Mouse (Mus musculus) thymus, postnatal 10 days (tissue): ENCODE results near the gene Ngf.

ENCODE experiments used
- DNase-seq, 2 experiments: peaks; one replicate each; pipeline ENCODE4 v3.0.0; 2021; ENCODE audit warnings: low spot score in 2 of 2

Ngf gene

DNA sequence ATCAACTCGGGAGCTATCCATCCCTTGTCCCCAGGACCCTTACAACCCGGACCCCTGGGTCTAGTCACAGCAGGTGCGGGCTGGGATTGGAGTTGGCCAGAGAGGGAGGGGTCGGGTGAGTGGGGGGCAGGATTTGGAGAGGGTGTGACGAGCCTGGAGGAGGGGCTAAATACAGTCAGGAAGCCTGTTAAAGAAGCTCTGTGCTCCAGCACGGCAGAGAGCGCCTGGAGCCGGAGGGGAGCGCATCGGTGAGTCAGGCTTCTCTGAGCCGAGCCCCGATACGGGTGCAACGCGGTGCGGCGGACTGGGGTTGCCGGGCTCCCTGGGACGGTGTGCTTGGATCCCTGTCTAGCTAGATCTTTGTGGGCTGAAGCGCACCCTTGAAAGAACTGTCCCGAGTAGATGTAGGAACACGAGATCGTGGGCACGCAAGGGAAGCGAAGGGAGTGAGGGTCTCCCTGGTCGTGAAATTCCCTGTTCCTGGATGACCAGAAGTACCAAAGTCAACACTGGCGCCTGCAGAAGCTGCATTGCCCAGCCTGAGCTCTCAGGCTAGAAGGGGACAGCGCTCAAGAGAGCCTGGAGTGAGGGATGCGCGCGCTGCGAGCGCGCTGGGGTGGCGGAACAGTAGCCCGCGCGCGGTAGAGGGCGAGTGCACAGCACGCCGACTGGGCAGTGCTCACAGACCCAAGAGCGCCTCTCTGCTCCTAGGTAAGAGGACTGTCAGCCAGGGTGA, at the start of gene Ngf:
TSS of gene Ngf (plus strand) at position 207 of the 736 bp plus-strand sequence.
- DNase-seq: no peak

DNA sequence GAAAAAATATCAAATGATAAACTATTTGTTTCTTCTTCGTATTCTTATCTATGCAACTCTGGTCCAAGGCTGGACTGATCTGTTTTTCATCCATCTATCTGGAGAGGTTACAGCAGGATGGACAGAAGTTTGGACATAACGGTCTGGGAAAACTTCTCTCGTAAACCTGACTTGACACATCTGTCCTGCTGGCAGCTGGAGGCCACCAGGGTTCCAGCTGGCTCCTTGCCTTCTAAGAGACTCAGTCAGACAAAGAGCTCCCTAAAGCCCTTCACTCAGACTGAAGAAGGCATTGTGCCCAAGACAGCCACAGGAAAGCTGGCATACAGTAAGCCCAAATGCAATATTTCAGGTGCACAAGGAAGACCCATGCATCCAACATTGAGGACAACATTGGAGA, 24.2 kb upstream of the Ngf start:
- no peak for DNase-seq

DNA sequence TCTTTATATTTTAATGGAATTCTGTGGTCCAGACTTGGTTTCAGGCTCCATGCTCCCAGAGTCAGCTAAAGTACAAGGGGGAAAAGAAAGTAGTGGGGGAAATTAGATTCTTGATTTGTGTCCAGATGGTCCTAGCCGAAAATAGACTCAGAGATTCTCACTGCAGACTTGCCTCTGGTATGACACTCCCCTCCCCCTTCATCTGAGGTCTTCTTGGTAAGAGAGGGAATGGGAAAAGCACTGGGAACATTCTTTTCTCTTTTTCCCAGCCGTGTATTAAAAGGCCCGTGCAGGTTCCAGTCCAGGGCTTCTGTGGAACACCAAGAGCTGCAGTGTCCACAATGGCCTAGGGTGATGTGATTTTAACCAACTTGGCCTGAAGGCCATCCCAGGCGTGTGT, 23.0 kb upstream of the Ngf start:
- DNase-seq: no peak

DNA sequence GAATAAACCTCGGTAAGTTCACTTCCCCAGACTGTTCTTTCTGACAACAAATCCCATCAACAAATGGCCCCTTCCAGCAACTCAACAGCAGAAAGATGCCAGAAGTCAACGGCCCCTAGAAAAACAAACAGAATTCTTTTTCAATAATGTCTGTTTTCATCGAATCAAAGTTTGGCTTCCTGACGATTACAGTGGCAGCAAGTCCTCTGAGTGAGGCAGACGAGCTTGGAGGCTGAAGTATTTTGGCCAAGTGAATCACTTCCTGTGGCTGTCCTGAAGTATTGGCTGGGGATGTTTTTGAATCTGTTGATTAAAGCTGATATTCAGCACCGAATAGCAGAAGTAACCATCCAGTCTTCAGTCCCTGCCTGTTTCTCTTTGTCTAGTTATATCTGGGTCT, 15.2 kb upstream of the Ngf start:
- no peak for DNase-seq

DNA sequence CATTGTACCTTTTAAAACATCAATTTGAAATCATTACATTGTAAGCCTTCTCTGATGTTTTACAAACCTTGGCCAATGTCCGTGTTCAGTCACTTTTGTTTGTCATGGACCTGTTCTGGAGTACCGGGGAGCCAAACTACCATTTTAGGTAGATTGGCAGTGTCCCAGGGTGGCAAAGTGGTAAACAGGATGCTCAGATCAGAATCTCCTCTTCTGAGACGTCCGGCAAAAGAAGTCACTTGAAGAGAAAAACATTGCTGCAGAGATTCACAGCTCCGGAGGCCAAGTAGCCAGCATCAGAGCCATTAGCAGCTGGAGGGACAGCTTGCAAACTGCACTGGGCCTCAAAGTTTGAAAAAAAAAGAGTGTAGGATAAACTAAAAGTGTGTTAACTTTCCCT, 9.2 kb upstream of the Ngf start:
- no peak for DNase-seq

DNA sequence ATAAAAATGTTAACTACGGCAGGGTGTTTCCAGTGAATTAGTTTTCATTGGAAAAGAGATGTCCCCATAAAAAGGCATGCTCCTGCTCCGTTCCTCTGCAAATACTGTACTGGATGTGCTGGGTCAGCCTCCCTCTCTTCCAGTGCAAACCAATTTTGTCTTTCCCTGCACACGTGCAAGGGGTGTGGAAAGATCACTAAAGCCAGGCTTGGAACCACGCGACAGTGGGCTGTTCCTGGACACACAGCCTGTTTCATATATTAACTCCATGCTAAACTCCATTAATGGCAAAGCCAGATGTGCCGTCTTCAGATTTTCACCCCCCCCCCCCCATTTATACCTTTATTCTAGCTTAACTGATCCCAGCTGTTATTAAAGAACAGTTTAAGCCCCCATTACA, 8.7 kb upstream of the Ngf start:
- no peak for DNase-seq

DNA sequence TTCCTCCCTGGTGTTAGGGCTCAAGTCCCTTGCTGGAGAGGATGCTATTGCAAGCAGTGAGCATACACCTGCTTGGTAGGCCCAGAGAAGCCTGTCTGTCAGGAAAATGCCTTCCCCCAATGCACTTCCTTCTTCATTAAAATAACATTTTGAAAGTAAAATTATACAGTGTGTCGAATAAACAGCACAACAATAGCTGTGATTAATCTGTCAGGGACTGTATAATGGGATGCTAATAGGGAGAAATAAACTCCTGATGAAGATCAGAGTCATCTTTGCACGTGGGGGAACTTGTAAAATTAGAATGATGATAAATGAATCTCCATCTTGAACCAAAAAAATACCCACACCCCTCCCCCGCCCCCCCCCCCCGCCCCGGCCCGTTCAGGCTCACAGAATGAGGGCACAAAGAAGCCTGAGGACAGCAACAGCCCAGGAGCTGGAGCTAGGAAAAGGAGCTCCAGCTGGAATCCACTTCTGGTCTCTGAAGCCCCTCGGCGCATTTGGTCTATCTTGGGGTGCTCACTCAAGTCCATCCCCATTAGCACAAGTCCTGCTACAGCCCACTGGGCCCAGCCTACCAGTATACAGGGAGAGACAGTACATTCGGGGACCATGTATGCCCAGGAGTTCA, 6.9 kb upstream of the Ngf start:
- DNase-seq: no peak

DNA sequence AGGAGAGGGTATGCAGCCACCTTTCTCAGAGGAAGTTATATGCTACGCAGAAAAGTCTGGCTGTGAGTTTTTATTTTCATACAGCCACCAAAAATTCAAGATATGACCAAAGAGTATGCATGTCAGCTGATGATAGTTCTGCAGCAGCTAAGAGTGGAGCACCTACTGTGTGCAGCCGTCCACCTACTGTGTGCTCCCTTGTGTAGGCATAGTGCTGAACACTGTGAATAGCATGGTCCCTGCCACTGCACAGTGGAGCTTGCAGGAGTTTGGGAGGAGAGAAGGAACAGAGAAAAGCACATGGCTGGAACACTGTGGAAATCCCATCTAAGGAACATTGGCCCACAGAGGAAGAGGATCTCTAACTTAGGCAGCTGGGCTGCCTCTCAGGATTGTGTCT, 6.4 kb upstream of the Ngf start:
- DNase-seq: no peak

DNA sequence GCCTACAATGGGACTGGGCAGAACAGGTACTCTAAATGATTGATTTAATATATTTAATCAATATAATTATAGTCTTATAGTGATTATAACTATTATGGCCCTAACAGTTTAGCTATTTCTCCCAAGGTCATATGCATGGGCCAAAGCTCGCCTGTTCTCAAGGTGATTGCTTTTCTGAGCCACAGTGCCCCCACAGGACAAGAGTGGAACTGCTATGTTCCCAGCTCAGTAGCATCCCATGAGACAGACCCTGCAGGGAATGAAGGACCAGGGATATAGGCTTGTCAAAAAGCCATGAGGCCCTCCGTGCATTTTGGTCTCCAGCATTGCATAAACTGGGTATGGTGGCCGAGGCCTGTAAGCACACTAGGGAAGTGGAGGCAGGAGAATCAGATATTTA, 3.1 kb upstream of the Ngf start:
- peak in 1 of 2 experiments; percentile 11 for DNase-seq

DNA sequence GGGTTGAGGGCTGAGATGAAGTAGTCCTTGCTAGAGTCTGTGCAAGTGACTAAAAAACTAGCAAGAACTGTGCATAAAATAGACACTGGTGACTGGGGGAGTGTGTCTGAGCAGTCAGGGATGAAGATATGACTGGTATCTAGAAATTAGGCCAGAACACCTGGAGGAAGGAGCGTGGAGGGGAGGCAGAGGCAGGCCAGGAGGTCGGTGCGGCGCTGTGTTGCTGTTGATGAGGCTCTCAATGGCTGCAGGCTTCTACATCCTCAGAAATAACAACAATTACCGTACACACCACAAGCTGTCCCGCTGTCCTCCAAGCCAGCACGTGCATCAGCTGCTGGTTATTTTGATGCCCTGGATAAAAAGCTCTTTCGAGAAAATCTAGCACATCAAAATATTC, 2.6 kb upstream of the Ngf start:
- DNase-seq: no peak

DNA sequence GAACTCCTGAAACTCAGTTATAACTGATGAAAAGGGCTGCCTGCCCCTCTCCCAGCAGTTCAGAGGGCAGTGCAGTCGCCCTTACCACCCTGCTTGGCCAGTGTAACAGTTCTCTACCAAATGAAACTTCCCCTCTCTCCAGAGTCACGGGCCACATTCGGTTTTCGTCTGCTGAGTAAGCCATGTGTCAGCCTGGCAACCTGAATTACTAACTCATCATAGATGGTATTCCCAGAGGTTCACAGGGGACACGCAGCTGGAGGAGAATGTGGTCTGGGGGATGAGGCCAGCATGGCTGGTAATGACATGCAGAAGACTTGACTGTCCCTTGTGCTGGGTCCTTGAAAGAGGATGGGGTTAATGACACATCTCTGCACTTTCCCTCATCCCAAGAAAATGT, 1.5 kb downstream of the Ngf start:
- no peak for DNase-seq

DNA sequence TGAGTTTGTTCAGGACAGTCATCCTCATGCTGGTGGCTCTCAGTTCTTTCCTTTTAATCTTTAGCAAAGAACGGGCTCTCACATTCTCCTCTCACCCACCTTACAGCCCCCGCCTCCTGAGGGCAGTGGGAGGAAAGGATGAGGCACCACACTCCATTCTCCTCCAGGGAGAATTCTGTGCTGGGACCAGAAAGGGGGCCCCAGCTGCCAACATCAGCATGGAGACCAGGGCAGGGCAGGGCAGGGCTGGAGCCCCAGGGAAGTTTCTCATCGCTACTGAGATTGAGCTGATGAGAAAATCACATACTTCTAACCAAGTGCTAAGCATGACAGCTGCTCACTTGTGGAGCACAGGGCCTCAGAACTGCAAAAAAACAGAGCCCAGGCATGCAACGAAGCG, 2.1 kb downstream of the Ngf start:
- no peak for DNase-seq

DNA sequence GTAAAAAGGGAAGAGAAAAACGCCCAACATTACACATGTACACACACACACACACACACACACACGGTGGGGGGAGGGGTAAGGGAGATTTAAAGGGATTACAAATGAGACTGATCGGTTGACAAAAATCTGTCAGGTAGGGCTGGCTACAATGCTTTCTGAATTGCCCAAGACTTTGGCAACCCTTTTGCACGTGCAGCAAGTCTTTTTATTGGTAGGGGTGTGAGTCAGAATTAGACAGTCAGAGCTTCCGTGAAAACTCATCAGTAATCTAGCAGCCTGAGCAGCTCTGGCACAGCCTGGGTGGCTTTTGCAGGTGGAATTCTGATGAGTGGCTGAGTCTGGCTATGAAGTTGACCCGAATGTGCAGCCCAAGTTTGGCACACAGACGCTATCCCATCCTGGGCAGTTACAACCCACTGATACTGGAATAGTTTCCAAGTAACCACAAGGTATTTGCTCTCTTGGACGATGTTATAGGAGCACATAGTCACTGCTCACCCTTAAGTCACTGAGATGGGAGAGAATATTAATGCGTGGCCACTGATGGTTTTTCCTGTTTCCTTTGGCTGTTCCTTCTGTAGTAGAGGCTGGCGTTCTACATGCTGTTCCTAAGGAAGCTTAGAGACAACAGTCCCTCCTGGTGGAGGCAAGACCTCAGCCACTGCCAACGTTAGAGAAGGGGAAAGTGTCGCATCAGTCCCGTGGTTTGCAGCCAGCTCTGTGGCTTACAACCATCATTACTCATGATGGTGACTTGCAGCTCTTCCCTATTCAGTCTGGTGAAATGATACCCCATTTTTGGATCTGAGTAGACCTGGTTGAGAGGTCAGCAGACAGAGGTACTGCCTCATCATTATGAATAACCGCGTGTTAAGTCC, 4.8 kb downstream of the Ngf start:
- no peak for DNase-seq

DNA sequence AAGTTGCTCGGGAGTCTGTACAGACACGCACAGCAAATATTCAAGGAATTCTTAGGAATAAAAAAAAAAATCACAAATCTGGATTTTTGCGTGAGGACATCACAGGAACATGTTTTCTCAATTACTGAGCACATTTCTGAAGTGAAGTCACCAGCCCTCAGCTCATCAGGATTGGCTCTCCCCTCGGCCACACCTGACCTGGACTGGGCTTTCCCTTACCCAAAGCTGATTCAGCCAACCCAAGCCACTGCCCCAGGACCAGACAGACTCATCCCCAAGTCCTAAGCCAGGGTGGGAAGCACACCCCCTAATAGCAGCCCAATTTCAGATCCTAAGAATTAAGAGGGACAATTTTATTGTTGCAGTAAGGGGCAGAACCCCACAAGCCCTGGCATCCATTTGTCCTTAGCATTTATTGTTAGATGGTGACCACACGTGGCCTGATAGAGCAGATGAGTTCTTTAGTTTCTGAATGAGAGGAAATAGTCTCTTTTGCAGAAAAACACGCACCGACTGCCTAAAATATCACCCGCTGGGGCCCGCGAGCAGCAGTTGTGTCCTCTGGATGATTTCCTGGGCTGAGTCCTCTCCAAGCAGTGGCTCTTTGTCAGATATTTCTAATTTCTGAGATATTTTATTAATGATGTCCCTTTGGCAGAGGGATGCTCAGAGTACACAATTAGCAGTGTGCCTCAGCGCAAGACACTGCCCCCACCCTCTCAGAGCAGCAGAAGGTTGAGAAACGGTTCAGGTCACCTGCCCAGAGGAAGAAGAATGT, 8.4 kb downstream of the Ngf start:
- DNase-seq: no peak

DNA sequence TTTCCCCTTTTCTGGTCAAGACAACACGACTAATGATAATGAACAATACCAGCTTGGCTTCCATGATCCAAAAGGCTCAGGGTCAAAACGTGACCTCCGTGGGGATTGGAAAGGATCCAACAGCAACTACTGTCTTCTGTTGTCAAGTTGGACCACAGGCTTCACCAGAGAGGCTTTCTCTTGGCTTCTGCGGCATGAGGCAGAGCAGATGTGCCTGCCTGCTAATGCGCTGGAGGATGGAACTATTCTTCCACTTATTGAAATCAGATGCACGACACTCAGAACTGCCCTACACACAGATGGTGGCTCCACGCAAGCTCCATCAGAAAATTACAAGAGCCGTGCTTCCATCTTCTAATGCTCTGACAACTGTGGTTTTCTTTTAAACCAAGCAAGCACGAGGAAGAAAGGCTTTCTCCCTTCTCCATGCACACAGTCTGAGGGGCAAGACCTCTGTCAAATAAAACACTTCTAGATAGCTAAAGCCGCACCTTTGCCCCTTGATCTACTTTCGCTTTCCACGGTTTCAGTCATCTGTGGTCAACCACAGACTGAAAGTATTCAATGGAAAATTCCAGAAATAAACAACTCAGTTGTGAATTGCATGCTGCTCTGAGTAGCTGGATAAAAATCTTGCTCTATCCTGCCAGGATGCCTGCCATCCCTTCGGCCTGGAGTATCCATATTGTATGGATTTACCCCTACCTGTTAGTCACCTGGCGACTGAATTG, 20.8 kb downstream of the Ngf start:
- no peak for DNase-seq

DNA sequence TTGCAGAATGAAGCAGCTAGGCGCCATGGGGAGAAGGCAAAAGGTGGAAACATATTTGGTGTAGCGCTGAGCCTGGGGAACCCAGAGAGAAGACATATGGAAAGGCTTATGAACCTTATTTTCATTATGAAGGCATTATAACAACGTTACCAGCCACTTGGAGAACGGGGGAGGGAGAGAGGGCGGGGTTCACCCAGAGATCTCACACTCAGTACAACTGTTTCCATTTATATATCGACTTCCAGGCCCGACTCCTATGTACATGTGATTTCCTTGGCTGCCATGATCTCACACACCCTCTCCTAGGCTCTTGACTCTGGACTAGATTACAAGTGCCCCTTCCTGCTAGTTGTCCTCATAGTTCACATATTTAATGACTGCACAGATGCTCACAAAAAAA, 28.4 kb downstream of the Ngf start:
- DNase-seq: no peak

DNA sequence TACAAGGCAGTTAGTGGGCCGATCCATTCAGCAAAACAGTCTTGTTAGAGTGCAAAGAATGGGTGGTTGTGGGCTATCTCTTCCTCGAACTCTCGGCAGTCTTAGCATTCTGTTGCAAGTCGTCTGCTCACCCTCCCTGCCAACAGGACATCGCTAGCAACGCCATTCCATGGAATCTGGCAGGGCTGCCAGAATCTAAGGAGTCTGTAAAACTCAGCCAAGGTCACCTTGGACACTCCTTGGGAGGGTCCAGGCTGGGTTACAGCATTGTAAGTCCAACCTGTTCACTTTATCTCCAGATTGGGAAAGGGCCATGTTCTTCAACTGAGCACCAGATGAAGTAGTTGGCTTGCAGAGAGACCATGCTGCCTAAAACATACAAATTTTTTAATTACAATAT, 29.2 kb downstream of the Ngf start:
- DNase-seq: no peak

DNA sequence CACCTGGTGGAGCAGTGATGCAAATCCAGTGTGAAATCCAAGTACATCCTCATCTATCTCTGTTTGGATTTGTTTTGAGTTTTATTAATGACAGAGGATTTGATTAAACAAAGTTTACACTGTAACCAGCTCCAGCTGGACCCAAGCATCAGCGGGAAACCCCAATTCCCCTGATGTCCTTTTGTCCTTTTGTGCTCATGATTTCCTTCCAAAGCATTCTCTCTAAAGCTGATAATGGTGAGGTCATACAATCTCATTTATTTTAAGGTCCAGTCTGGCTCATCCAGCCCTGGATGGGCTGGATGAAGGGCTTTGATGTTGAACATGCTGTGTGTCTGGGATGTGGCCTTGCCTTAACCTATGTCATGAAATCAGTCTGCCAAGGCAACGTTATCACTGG, 30.3 kb downstream of the Ngf start:
- no peak for DNase-seq

DNA sequence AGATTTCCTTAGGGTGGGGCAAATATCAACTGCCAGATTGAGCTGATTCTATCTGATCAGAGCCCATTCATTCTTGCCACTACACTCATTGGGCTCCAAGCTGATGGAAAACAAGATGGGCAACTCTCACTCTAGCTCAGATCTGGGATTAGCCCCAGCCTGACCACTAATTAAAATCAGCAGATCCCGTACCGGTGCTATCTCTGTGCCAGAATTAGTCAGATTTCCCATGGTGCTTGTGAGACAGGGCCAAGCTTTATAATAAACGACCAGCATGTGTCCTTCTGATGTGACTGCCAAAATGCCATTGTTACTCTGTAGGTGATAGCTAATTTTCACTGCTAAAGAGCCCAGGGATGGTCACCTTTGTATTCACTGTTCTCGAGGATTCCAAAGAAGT, 31.5 kb downstream of the Ngf start:
- DNase-seq: no peak

DNA sequence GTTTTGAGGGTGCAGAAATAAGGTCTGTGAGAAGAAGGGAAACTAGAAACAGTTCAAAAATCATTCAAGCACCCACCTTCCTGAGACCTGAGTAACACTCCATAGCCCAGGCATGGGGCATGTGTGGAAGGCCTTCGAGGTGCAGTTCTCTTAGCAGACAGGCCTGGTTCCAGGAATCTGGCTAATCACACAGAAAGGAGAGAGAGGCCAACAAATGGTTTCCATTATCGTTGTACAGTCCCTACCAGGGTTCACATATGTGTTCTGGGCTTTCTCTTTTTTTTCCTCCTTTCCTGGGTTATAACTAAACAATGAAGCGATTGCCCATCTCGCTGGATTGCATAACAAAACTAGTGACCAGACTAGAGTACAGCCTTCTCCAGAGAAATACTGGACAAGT, 35.4 kb downstream of the Ngf start:
- no peak for DNase-seq

DNA sequence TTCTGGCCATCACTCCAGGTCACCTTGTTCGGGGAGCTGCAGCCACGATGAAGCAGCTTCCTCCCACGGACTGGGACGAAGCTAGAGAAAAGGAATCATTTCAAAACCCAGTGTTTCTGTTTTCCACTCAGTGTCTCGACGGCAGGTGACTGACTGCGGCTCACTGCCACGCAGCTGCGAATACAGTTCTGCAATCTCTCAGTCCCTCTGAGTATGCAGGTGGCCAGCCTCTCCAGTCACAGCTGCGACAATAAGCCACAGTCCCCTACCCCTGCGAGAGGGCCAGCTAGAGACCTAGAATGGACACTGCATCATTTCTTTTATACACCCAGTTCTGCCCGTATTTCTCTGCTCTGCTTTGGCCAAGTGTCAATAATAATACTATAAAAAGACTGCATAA, 36.3 kb downstream of the Ngf start:
- no peak for DNase-seq
